Mouse (Mus musculus) heart, postnatal 0 days (tissue): ENCODE data around the gene Stk39. TPM values are rescaled to one million over a fixed set of nuclear protein-coding genes. Genes with fewer than 3 reads are reported as not detected.

Experiments used
- ATAC-seq: fragments of 200-750 bp; cut with Nextera tagmentation; 2 replicates; pipeline ENCODE4 v1.8.0; 2017; ENCODE audit warnings: low read depth, moderate number of reproducible peaks, moderate library complexity; ENCODE audit not compliant: insufficient read depth
- DNase-seq: peaks from one replicate; pipeline ENCODE4 v3.0.0-alpha.2; 2016; ENCODE audit warnings: low spot score
- H3K27ac ChIP-seq: fragments of 300-500 bp; sonication (generic); 2 replicates; pipeline ENCODE4 v1.5.1; 2014; ENCODE audit warnings: low read depth, mild to moderate bottlenecking
- H3K27me3 ChIP-seq: fragments of 300-500 bp; sonication (generic); 2 replicates; pipeline ENCODE4 v1.6.1; 2014; ENCODE audit warnings: low read length, mixed read lengths; ENCODE audit not compliant: control insufficient read depth, insufficient read depth
- H3K36me3 ChIP-seq: fragments of 300-500 bp; sonication (generic); replicated peaks from 2 replicates; pipeline ENCODE4 v1.6.1; 2014; ENCODE audit warnings: low read length, mixed read lengths; ENCODE audit not compliant: control insufficient read depth, insufficient read depth
- H3K4me1 ChIP-seq: fragments of 300-500 bp; sonication (generic); 2 replicates; pipeline ENCODE4 v1.6.1; 2014; ENCODE audit warnings: antibody characterized with exemption; ENCODE audit not compliant: control insufficient read depth, insufficient read depth
- H3K4me2 ChIP-seq: fragments of 300-500 bp; sonication (generic); 2 replicates; pipeline ENCODE4 v1.6.1; 2014; ENCODE audit warnings: low read depth, mild to moderate bottlenecking, low read length, moderate library complexity
- H3K4me3 ChIP-seq: fragments of 300-500 bp; sonication (generic); 2 replicates; pipeline ENCODE4 v1.5.1; 2014; ENCODE audit warnings: low read depth, low read length
- H3K9ac ChIP-seq: fragments of 300-500 bp; sonication (generic); replicated peaks from 2 replicates; pipeline ENCODE4 v1.6.1; 2014; ENCODE audit warnings: low read depth, low read length, mixed read lengths
- H3K9me3 ChIP-seq: fragments of 300-500 bp; sonication (generic); replicated peaks from 2 replicates; pipeline ENCODE4 v1.6.1; 2016; ENCODE audit warnings: low read length; ENCODE audit not compliant: control insufficient read depth
- CTCF ChIP-seq: IDR thresholded peaks from 2 replicates; pipeline ENCODE4 v1.5.1; 2016; ENCODE audit warnings: antibody characterized with exemption, control low read depth, low read depth
- EP300 ChIP-seq: IDR thresholded peaks from 2 replicates; pipeline ENCODE4 v1.6.1; 2016; ENCODE audit warnings: antibody characterized with exemption, low read depth
- WGBS: fragments of 180-500 bp; shearing (Covaris S2); extraction: QIAGEN DNeasy Blood & Tissue Kit; methylation state at CpG from one replicate; pipeline ENCODE4 v1.1.7; 2014; 5-methylcytosine and 5-hydroxymethylcytosine counted together
- polyA plus RNA-seq: library from polyadenylated mRNA; unstranded; fragments of >200 nt; fragmentation: Nextera tagmentation; extraction: Ambion mirVana; gene quantifications from 2 replicates; pipeline ENCODE4 v1.2.1, GENCODE M21; 2015
- total RNA-seq: library from RNA; depleted of rRNA; stranded (reverse); fragments of >200 nt; gene quantifications from 2 replicates; pipeline ENCODE4 v1.2.3, GENCODE M21; 2014; ENCODE audit warnings: low replicate concordance

The Stk39 gene
- total and polyA plus RNA-seq, 2 experiments from 2014 or later, result 81.8 to 93.2 TPM

DNA sequence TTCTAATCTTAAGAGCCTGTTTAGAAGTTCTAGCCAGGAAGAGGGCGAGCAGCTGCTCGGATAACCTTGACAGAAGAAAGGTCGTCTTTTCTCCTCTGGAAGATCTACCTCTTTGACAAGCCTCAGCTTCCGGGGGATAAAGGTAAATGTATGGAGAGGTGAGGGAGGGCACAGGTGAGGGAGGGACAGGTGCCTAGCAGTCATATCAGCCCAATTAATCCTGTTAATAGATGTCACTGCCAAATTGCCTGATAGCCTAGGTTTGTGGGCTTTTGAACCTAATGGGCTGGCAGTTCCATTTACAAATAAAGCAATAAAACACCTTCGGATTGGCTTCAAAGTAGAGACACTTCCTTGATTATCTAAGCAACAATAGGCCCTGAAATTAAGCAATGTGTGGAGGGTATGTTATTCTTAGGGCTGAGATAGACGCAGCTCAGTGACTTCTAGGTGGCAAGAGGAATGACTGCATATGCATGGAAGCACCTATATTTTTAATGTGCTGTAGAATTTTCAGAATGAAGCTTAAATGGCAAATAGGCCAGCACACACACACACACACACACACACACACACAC lies 14.5 kb downstream of the Stk39 start:
- Histone ChIP-seq H3K4me2 (peak overlapping the region; percentile 20; the same call in 1 of the 2 replicates), H3K27ac (peak overlapping the region; percentile 84)
- 33% methylated on average over 6 of the region's 6 CpGs for WGBS

DNA sequence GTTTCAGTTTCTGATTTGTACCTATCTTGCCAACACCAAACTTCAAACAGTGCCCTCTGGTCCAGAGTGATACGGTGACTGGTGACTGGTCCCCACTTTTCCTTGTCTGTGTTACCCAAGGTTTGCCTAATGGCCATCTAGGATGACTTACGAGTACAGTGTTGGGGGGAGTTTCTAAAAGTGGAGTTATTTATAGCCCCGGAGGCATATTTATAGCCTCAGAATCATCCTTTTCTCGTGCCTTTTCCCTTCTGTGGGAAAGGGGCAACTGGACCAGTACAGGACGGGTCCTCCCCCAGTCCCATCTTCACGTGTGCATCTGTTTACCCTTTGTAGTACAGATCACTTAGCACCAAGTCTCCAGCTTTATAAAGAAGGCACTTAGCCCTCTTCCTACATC lies 15.2 kb downstream of the Stk39 start:
- H3K9ac ChIP-seq, result no peak overlapping the region; the same call in 1 of the 2 replicates
- H3K27me3 ChIP-seq, result no peaks in the 10 kb centered on the region
- no peaks in the 10 kb centered on the region for H3K9me3 ChIP-seq
- TF ChIP-seq EP300 (peak; percentile 25; the same call in 1 of the 2 replicates), CTCF (no peak)
- no peak overlapping the region for H3K4me3 ChIP-seq
- ATAC-seq, result peak; percentile 56
- 40% methylated on average over 6 of the region's 6 CpGs for WGBS
- peak overlapping the region; percentile 20; the same call in 1 of the 2 replicates for H3K4me2 ChIP-seq
- peaks cover 19% of the 10 kb centered on the region for H3K36me3 ChIP-seq
- peak overlapping the region; percentile 84 for H3K27ac ChIP-seq
- H3K4me1 ChIP-seq, result peaks cover 24% of the 10 kb centered on the region
- no peak for DNase-seq

More for the DNA sequence above, 14.5 kb downstream of the Stk39 start:
- TF ChIP-seq CTCF, result no peak
- H3K27me3 ChIP-seq, result no peaks in the 10 kb centered on the region
- ATAC-seq (no peak), DNase-seq (no peak)
- H3K9me3 ChIP-seq, result no peaks in the 10 kb centered on the region
- peaks cover 24% of the 10 kb centered on the region for H3K4me1 ChIP-seq
- no peak overlapping the region for H3K4me3 ChIP-seq
- peaks cover 21% of the 10 kb centered on the region for H3K36me3 ChIP-seq
- no peak overlapping the region; the same call in 1 of the 2 replicates for H3K9ac ChIP-seq

DNA sequence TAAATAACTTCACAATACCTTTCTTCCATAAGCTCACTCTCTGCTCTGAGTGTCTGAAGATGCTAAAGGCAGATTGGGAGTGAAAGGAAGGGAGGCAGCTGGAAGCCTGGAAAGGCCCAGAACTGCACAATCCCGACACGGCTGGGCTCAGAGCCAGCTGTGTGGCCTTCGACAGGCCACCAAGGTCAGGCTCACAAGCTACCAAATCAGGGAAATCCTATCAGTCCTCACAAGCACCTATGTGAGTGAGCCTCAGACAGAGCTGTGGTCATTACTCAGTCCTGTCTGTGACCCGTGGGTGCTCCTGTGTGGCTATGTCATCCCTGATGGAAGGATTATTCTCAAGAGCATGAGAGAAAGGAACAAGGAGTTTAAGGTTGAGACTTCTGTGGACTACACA lies 19.7 kb downstream of the Stk39 start:
- Histone ChIP-seq H3K27ac (peak overlapping the region; percentile 21), H3K9ac (no peak overlapping the region), H3K9me3 (no peaks in the 10 kb centered on the region), H3K4me1 (peaks cover 22% of the 10 kb centered on the region), H3K4me3 (no peak overlapping the region), H3K4me2 (no peak overlapping the region), H3K36me3 (peaks cover 5% of the 10 kb centered on the region; the same call in 1 of the 2 replicates), H3K27me3 (no peaks in the 10 kb centered on the region)
- TF ChIP-seq CTCF (no peak), EP300 (no peak)
- peak; percentile 84 for ATAC-seq
- DNase-seq, result no peak
- 31% methylated on average over 4 of the region's 4 CpGs for WGBS

DNA sequence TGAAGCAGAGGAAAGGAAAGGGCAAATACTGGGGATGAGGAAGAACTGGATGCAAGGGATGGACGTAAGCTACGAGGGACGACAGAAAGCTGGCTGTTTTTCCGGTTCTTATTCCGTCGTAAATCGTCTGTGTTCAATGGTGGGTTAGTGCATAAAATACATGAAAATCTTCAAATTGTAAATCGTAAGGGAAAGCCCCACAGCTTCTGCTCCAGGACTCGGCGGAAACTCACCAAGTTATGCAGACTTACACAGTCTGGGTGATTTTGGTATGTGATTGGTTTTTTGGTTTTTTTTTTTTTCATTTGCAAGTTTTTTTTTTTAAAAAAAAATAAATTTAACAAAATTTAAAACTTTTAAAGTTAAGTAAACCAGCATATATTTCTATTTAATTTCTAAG lies 24.0 kb downstream of the Stk39 start:
- DNase-seq (no peak), ATAC-seq (no peak)
- Histone ChIP-seq H3K4me1 (peaks cover 15% of the 10 kb centered on the region), H3K4me3 (no peak overlapping the region), H3K9ac (no peak overlapping the region), H3K9me3 (no peaks in the 10 kb centered on the region), H3K36me3 (peaks cover 13% of the 10 kb centered on the region; the same call in 1 of the 2 replicates), H3K4me2 (no peak overlapping the region), H3K27me3 (no peaks in the 10 kb centered on the region), H3K27ac (no peak overlapping the region)
- WGBS, result 93% methylated on average over 10 of the region's 10 CpGs
- TF ChIP-seq CTCF (no peak), EP300 (no peak)

DNA sequence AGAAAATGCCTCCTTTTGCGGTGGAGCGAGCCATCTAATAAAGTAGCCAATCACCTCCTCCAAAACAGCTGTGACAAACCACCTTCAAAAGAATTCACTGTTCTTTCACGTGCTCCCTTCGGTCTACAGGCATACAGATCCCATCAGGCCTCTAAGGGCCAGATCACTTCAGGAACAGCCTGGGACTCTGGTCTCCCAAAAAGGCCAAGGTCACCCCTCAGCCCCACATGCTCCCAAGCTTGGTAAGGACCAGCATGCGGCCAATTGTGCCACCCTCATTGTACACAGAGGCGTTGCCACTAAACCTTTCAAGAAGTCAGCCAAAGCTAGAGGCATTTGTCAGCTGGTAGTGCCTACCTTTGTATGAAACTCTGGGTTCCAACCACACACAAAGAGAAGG lies 28.9 kb downstream of the Stk39 start:
- Histone ChIP-seq H3K9me3 (no peaks in the 10 kb centered on the region), H3K4me3 (no peak overlapping the region), H3K9ac (no peak overlapping the region), H3K27ac (peak overlapping the region; percentile 65), H3K36me3 (peaks cover 16% of the 10 kb centered on the region; the same call in 1 of the 2 replicates), H3K4me1 (peaks cover 38% of the 10 kb centered on the region), H3K27me3 (no peaks in the 10 kb centered on the region), H3K4me2 (no peak overlapping the region)
- ATAC-seq (peak; percentile 34), DNase-seq (no peak)
- WGBS, result 58% methylated on average over 6 of the region's 6 CpGs
- TF ChIP-seq CTCF (no peak), EP300 (no peak)

DNA sequence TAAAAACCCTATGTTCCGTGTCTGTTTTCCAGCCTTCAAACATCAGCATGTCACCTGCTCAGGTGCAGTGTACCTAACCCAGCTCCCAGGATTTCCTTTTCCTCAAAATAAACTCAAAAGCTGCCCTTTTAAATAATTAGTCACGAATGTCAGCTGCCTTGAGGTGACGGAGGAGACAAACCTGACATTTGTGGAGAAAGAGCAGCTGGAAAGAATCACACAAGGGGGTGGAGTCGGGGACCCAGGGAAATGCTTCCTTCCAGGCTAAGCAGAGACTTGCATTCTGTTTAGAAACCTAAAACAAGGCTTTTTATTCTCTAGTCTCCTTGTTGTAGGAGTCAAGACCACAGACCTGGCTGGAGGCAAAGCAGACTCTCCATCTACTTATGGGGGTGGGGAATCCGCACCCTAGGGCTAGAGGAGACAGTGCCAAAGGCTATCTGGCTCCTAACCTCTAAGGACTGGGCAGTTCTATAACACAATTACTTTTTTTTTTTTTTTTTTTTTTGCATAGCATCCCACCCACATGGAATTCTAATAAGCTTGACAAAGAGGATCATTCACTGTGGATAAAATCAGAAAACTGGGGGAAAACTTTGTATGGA lies 29.9 kb downstream of the Stk39 start:
- Histone ChIP-seq H3K4me3 (no peak overlapping the region), H3K9me3 (no peaks in the 10 kb centered on the region), H3K4me2 (no peak overlapping the region), H3K9ac (no peak overlapping the region), H3K4me1 (peaks cover 45% of the 10 kb centered on the region), H3K27me3 (no peaks in the 10 kb centered on the region), H3K27ac (peak overlapping the region; percentile 60), H3K36me3 (peaks cover 11% of the 10 kb centered on the region; the same call in 1 of the 2 replicates)
- no peak for TF ChIP-seq CTCF
- no peak for TF ChIP-seq EP300
- ATAC-seq, result no peak
- no peak for DNase-seq
- 37% methylated on average over 5 of the region's 5 CpGs for WGBS
